Mouse (Mus musculus) limb, embryonic 11.5 days (tissue): ENCODE measurements around the gene Med11. TPM values are rescaled to one million over a fixed set of nuclear protein-coding genes. Genes with fewer than 3 reads are reported as not detected.
A peak's percentile ranks its signal among the peaks of the same experiment; 100 is the strongest.

Experiments
- ATAC-seq: fragments of 200-750 bp; cut with Nextera tagmentation; 2 replicates; pipeline ENCODE4 v1.8.0; 2017; ENCODE audit warnings: low read depth; ENCODE audit not compliant: insufficient number of reproducible peaks, low FRiP score, low TSS enrichment
- DNase-seq: peaks from one replicate; pipeline ENCODE4 v3.0.0-alpha.2; 2015; ENCODE audit warnings: low spot score
- H3K27ac ChIP-seq: fragments of 300-500 bp; sonication (generic); replicated peaks from 2 replicates; pipeline ENCODE4 v1.5.1; 2014; ENCODE audit warnings: low read depth, mild to moderate bottlenecking, low read length
- H3K27me3 ChIP-seq: fragments of 300-500 bp; sonication (generic); 2 replicates; pipeline ENCODE4 v1.6.1; 2014; ENCODE audit warnings: mild to moderate bottlenecking, low read length, mixed read lengths; ENCODE audit not compliant: control insufficient read depth, insufficient read depth
- H3K36me3 ChIP-seq: fragments of 300-500 bp; sonication (generic); 2 replicates; pipeline ENCODE4 v1.6.1; 2014; ENCODE audit warnings: mild to moderate bottlenecking, low read length, moderate library complexity, mixed read lengths; ENCODE audit not compliant: control insufficient read depth, insufficient read depth
- H3K4me1 ChIP-seq: fragments of 300-500 bp; sonication (generic); 2 replicates; pipeline ENCODE4 v1.6.1; 2014; ENCODE audit warnings: low read length, mixed read lengths; ENCODE audit not compliant: control insufficient read depth, insufficient read depth
- H3K4me2 ChIP-seq: fragments of 300-500 bp; sonication (generic); 2 replicates; pipeline ENCODE4 v1.6.1; 2014; ENCODE audit warnings: low read depth, mild to moderate bottlenecking, moderate library complexity; ENCODE audit not compliant: severe bottlenecking
- H3K4me3 ChIP-seq: fragments of 300-500 bp; sonication (generic); 2 replicates; pipeline ENCODE4 v1.5.1; 2014; ENCODE audit warnings: low read depth, low read length
- H3K9ac ChIP-seq: fragments of 300-500 bp; sonication (generic); 2 replicates; pipeline ENCODE4 v1.6.1; 2014; ENCODE audit warnings: mild to moderate bottlenecking, low read length
- H3K9me3 ChIP-seq: fragments of 300-500 bp; sonication (generic); 2 replicates; pipeline ENCODE4 v1.6.1; 2016; ENCODE audit warnings: low read length; ENCODE audit not compliant: control insufficient read depth
- WGBS: fragments of 180-500 bp; shearing (Covaris S2); extraction: QIAGEN DNeasy Blood & Tissue Kit; methylation state at CpG from one replicate; pipeline ENCODE4 v1.1.7; 2014; 5-methylcytosine and 5-hydroxymethylcytosine counted together
- polyA plus RNA-seq: library from polyadenylated mRNA; unstranded; fragments of >200 nt; fragmentation: Nextera tagmentation; extraction: Ambion mirVana; gene quantifications from 2 replicates; pipeline ENCODE4 v1.2.1, GENCODE M21; 2014

The Med11 gene
- 46.5 and 50.1 TPM in 2 replicates for polyA plus RNA-seq

GRCm38 (mm10) chr11:70451797-70452498 is at the start of gene Med11:
Gene Med11 (plus strand): TSS chr11:70451919.
- H3K27ac ChIP-seq = peak within 1 kb of the TSS; percentile 94

GRCm38 (mm10) chr11:70403598-70403997 is 48.1 kb upstream of the Med11 start:
- Histone ChIP-seq H3K4me1 (peaks cover 3% of the 10 kb centered on the region), H3K4me3 (no peak overlapping the region), H3K36me3 (peaks cover 10% of the 10 kb centered on the region), H3K9ac (no peak overlapping the region), H3K4me2 (no peak overlapping the region), H3K9me3 (no peaks in the 10 kb centered on the region), H3K27me3 (no peaks in the 10 kb centered on the region), H3K27ac (no peak overlapping the region)
- ATAC-seq (no peak), DNase-seq (no peak)
- 92% methylated on average over 2 of the region's 2 CpGs for WGBS

More at GRCm38 (mm10) chr11:70451797-70452498, at the start of gene Med11:
- Histone ChIP-seq H3K4me2 (peak within 1 kb of the TSS; percentile 60), H3K9ac (peak within 1 kb of the TSS; percentile 77), H3K27me3 (no peaks in the 10 kb centered on the region), H3K9me3 (no peaks in the 10 kb centered on the region), H3K4me3 (peak within 1 kb of the TSS; percentile 73), H3K36me3 (no peaks in the 10 kb centered on the region), H3K4me1 (peaks cover 5% of the 10 kb centered on the region; the same call in 1 of the 2 replicates)
- WGBS = under 1% methylated on average over 46 of the region's 46 CpGs
- DNase-seq = peak; percentile 96
- peak; percentile 96 for ATAC-seq

DNA sequence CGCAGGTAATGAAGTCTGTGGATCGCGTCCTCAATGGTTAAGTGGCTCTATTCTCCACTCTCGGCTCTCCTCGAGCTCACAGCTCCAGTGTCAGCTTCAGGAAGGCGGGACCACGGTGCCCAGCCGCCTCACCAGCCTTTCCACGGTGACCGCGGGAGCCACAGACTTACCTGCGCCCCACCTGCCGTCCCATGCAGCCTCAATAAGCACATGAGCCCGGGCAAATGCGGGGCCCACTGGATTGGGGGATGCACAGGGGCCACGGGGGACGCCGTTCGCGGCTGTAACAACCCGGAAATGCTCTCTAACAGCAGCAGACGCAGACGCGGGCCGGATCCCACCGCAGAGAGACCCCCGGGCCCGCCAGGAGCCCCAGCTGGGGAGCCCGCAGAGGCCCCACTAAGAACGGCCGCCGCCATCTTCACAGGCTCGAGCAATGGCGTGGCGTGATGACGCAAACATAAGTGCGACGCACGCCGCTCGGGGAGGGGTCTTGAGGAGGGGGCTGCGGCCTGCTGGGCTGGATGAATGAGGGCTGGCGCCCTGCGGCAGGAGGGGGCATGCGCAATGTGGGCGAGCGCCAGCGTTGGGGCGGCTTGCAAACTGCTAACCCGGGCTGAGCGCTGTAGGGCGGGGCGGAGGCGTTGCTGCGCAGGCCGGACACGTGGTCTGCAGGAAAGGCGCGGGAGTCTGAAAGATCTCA is 42.0 kb upstream of the Med11 start, which contains the start of gene Pelp1:
Pelp1 (minus strand) TSS at position 438 of the 703 bp plus-strand sequence.
- Histone ChIP-seq H3K4me3 (peak within 1 kb of the TSS; percentile 95), H3K27me3 (no peaks in the 10 kb centered on the region), H3K4me1 (peaks cover 8% of the 10 kb centered on the region), H3K9me3 (no peaks in the 10 kb centered on the region), H3K9ac (peak within 1 kb of the TSS; percentile 95), H3K4me2 (peak within 1 kb of the TSS; percentile 60), H3K36me3 (0 out of 2 replicates have a peak, but pooled peaks cover 2% of the 10 kb centered on the region), H3K27ac (no peak within 1 kb of the TSS)
- WGBS = under 1% methylated on average over 59 of the region's 59 CpGs
- peak; percentile 99 for DNase-seq
- ATAC-seq = peak; percentile 97

DNA sequence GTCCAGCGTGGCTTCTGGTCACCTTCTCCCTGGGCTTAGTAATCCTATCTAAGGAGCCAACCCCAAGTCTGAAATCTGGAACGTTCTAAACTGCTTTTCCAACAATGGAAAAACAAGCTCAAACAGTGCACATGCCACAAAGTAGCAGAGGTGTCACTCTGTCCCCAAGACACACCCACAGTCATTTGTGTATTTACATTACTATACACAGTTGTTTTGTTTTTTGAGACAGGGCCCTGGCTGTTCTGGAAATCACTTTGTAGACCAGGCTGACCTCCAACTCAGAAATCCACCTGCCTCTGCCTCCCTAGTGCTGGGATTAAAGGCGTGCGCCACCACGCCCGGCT is 41.4 kb upstream of the Med11 start:
- Histone ChIP-seq H3K4me2 (peak overlapping the region; percentile 60), H3K27me3 (no peaks in the 10 kb centered on the region), H3K27ac (no peak overlapping the region), H3K4me1 (peaks cover 8% of the 10 kb centered on the region), H3K4me3 (peak overlapping the region; percentile 95), H3K36me3 (0 out of 2 replicates have a peak, but pooled peaks cover 2% of the 10 kb centered on the region), H3K9me3 (no peaks in the 10 kb centered on the region), H3K9ac (peak overlapping the region; percentile 95)
- no peak; the same call in 1 of the 2 replicates for ATAC-seq
- no peak for DNase-seq
- 61% methylated on average over 6 of the region's 6 CpGs for WGBS

- ATAC-seq (no peak), DNase-seq (no peak)
- Histone ChIP-seq H3K27ac (no peak overlapping the region), H3K4me1 (peaks cover 8% of the 10 kb centered on the region), H3K9me3 (no peaks in the 10 kb centered on the region), H3K4me3 (no peak overlapping the region), H3K4me2 (no peak overlapping the region), H3K9ac (no peak overlapping the region), H3K27me3 (no peaks in the 10 kb centered on the region), H3K36me3 (no peaks in the 10 kb centered on the region)
- 77% methylated on average over 5 of the region's 5 CpGs for WGBS
Measured at GRCm38 (mm10) chr11:70412591-70412990, 39.1 kb upstream of the Med11 start.

DNA sequence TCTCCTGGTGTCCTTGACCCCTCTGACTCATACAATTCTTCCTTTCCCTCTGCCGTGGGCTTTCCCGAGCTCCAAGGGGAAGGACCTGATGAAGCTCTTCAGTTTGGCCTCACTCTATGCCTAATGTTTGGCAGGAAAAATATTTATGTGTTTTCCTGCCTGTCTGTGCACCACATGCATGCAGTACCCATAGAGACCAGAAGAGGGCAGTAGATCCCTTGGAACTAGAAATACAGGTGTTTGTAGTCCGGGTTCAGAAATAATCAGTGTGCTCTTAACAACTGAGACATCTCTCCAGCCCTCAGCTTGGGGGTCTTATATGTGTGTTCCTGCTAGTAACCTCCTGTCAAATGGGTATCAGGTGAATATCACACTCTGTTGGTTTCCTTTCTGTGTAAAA is 37.8 kb upstream of the Med11 start:
- H3K9ac ChIP-seq = no peak overlapping the region
- WGBS = 10% methylated on average over 3 of the region's 3 CpGs
- H3K9me3 ChIP-seq = no peaks in the 10 kb centered on the region
- H3K36me3 ChIP-seq = no peaks in the 10 kb centered on the region
- no peak overlapping the region for H3K4me2 ChIP-seq
- no peak overlapping the region for H3K27ac ChIP-seq
- ATAC-seq (no peak), DNase-seq (peak; percentile 92)
- no peaks in the 10 kb centered on the region for H3K27me3 ChIP-seq
- H3K4me3 ChIP-seq = no peak overlapping the region
- peaks cover 1% of the 10 kb centered on the region for H3K4me1 ChIP-seq

DNA sequence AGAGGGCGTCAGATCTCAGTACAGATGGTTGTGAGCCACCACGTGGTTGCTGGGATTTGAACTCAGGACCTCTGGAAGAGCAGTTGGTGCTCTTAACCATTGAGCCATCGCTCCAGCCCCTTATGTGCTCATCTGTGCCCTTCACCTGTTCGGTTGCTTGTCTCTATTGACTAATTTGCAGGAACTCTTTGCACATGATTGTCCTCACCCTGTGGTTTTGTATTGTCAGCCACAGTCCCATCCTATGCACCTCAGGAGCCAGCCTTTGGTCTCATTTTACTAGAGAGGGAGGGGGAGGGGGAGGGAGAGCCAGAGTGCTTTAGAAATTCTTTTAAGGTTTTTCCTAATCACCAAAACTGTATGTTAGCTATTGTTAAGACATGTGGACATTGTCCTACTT is 33.5 kb upstream of the Med11 start:
- Histone ChIP-seq H3K36me3 (no peaks in the 10 kb centered on the region), H3K9ac (no peak overlapping the region), H3K9me3 (no peaks in the 10 kb centered on the region), H3K27me3 (no peaks in the 10 kb centered on the region), H3K4me2 (no peak overlapping the region), H3K27ac (no peak overlapping the region), H3K4me3 (no peak overlapping the region), H3K4me1 (no peaks in the 10 kb centered on the region)
- no peak for DNase-seq
- 61% methylated on average over 4 of the region's 4 CpGs for WGBS
- no peak for ATAC-seq

- DNase-seq = no peak
- Histone ChIP-seq H3K4me2 (no peak overlapping the region), H3K4me3 (no peak overlapping the region), H3K27ac (no peak overlapping the region), H3K4me1 (no peaks in the 10 kb centered on the region), H3K9ac (no peak overlapping the region), H3K9me3 (no peaks in the 10 kb centered on the region), H3K27me3 (no peaks in the 10 kb centered on the region), H3K36me3 (no peaks in the 10 kb centered on the region)
- 63% methylated on average over 5 of the region's 5 CpGs for WGBS
- no peak for ATAC-seq
Measured at GRCm38 (mm10) chr11:70419486-70419885, 32.2 kb upstream of the Med11 start.
